Mouse (Mus musculus) megakaryocyte, embryonic 14.5 days (primary cell): ENCODE results near the gene Klhdc4. TPM values are rescaled to one million over a fixed set of nuclear protein-coding genes. Genes with fewer than 3 reads are reported as not detected.

ENCODE experiments used
- H3K27me3 ChIP-seq: replicated peaks from 2 replicates; pipeline ENCODE3; 2012; ENCODE audit warnings: inconsistent platforms
- H3K36me3 ChIP-seq: replicated peaks from 2 replicates; pipeline ENCODE3; 2012; ENCODE audit warnings: low read length, inconsistent platforms, mixed read lengths
- H3K4me1 ChIP-seq: 2 replicates; pipeline ENCODE4 v1.6.1; 2012; ENCODE audit warnings: inconsistent platforms
- H3K4me3 ChIP-seq: replicated peaks from 2 replicates; pipeline ENCODE3; 2012; ENCODE audit warnings: moderate library complexity, mild to moderate bottlenecking, inconsistent platforms
- H3K9me3 ChIP-seq: 2 replicates; pipeline ENCODE4 v1.6.1; 2012; ENCODE audit warnings: inconsistent platforms
- FLI1 ChIP-seq: IDR thresholded peaks from 2 replicates; pipeline ENCODE4 v1.6.1; 2012; ENCODE audit warnings: low read length, inconsistent platforms, mixed read lengths
- GATA1 ChIP-seq: IDR thresholded peaks from 3 replicates; pipeline ENCODE4 v1.6.1; 2012; ENCODE audit warnings: mixed read lengths, low read length, inconsistent platforms, borderline replicate concordance
- polyA plus RNA-seq: library from polyadenylated mRNA; stranded (reverse); fragments of >175 nt; gene quantifications from 2 replicates; pipeline ENCODE4 v1.2.3, GENCODE M21; 2012; ENCODE audit warnings: low replicate concordance; ENCODE audit not compliant: insufficient read depth

Klhdc4 gene
- polyA plus RNA-seq, 1 experiment, result 37.8 TPM

GRCm38 (mm10) chr8:121811502-121811901 is 17.9 kb downstream of the Klhdc4 start:
- Histone ChIP-seq H3K4me3 (no peak overlapping the region), H3K27me3 (no peaks in the 10 kb centered on the region), H3K36me3 (peaks cover 83% of the 10 kb centered on the region), H3K9me3 (no peaks in the 10 kb centered on the region), H3K4me1 (peaks cover 10% of the 10 kb centered on the region; the same call in 1 of the 2 replicates)
- TF ChIP-seq FLI1, result no peak
- TF ChIP-seq GATA1, result no peak

- no peak overlapping the region for H3K4me3 ChIP-seq
- no peaks in the 10 kb centered on the region for H3K9me3 ChIP-seq
- peaks cover 10% of the 10 kb centered on the region; the same call in 1 of the 2 replicates for H3K4me1 ChIP-seq
- peaks cover 84% of the 10 kb centered on the region for H3K36me3 ChIP-seq
- TF ChIP-seq GATA1, result no peak
- TF ChIP-seq FLI1, result no peak
- H3K27me3 ChIP-seq, result no peaks in the 10 kb centered on the region
These were observed 19.7 kb downstream of the Klhdc4 start for GRCm38 (mm10) chr8:121809524-121810155.

- no peak overlapping the region for H3K4me3 ChIP-seq
- peaks cover 10% of the 10 kb centered on the region; the same call in 1 of the 2 replicates for H3K4me1 ChIP-seq
- peaks cover 84% of the 10 kb centered on the region for H3K36me3 ChIP-seq
- TF ChIP-seq FLI1, result no peak
- TF ChIP-seq GATA1, result no peak
- H3K27me3 ChIP-seq, result no peaks in the 10 kb centered on the region
- no peaks in the 10 kb centered on the region for H3K9me3 ChIP-seq
These were observed 21.3 kb downstream of the Klhdc4 start for GRCm38 (mm10) chr8:121808032-121808431.

GRCm38 (mm10) chr8:121806126-121806525 is 23.2 kb downstream of the Klhdc4 start:
- TF ChIP-seq GATA1 (no peak), FLI1 (no peak)
- Histone ChIP-seq H3K36me3 (peaks cover 81% of the 10 kb centered on the region), H3K4me3 (no peak overlapping the region), H3K4me1 (peaks cover 4% of the 10 kb centered on the region; the same call in 1 of the 2 replicates), H3K9me3 (no peaks in the 10 kb centered on the region), H3K27me3 (no peaks in the 10 kb centered on the region)

GRCm38 (mm10) chr8:121804829-121805228 is 24.5 kb downstream of the Klhdc4 start:
- Histone ChIP-seq H3K9me3 (no peaks in the 10 kb centered on the region), H3K36me3 (peaks cover 81% of the 10 kb centered on the region), H3K4me1 (peaks cover 4% of the 10 kb centered on the region; the same call in 1 of the 2 replicates), H3K4me3 (no peak overlapping the region), H3K27me3 (no peaks in the 10 kb centered on the region)
- no peak for TF ChIP-seq GATA1
- TF ChIP-seq FLI1, result no peak

GRCm38 (mm10) chr8:121798401-121798800 is 31.0 kb downstream of the Klhdc4 start:
- Histone ChIP-seq H3K4me3 (no peak overlapping the region), H3K36me3 (peaks cover 87% of the 10 kb centered on the region), H3K27me3 (no peaks in the 10 kb centered on the region), H3K9me3 (no peaks in the 10 kb centered on the region), H3K4me1 (peaks cover 8% of the 10 kb centered on the region)
- TF ChIP-seq GATA1 (no peak), FLI1 (no peak)

GRCm38 (mm10) chr8:121796406-121796805 is 33.0 kb downstream of the Klhdc4 start:
- no peak for TF ChIP-seq FLI1
- no peak for TF ChIP-seq GATA1
- peaks cover 27% of the 10 kb centered on the region for H3K4me1 ChIP-seq
- no peaks in the 10 kb centered on the region for H3K9me3 ChIP-seq
- H3K27me3 ChIP-seq, result no peaks in the 10 kb centered on the region
- peak overlapping the region; percentile 50 for H3K4me3 ChIP-seq
- H3K36me3 ChIP-seq, result peaks cover 72% of the 10 kb centered on the region

- Histone ChIP-seq H3K4me3 (no peak overlapping the region), H3K9me3 (no peaks in the 10 kb centered on the region), H3K4me1 (peaks cover 27% of the 10 kb centered on the region), H3K27me3 (peaks cover 5% of the 10 kb centered on the region), H3K36me3 (peaks cover 63% of the 10 kb centered on the region)
- TF ChIP-seq FLI1 (no peak), GATA1 (no peak)
These were observed 33.9 kb downstream of the Klhdc4 start for GRCm38 (mm10) chr8:121795461-121795860.

- H3K36me3 ChIP-seq, result peaks cover 50% of the 10 kb centered on the region
- TF ChIP-seq GATA1 (no peak), FLI1 (no peak)
- H3K4me1 ChIP-seq, result peaks cover 27% of the 10 kb centered on the region
- H3K27me3 ChIP-seq, result peaks cover 12% of the 10 kb centered on the region
- H3K9me3 ChIP-seq, result no peaks in the 10 kb centered on the region
- no peak overlapping the region for H3K4me3 ChIP-seq
These were observed 35.2 kb downstream of the Klhdc4 start for GRCm38 (mm10) chr8:121794151-121794550.

GRCm38 (mm10) chr8:121792627-121793026 is 36.7 kb downstream of the Klhdc4 start:
- TF ChIP-seq FLI1 (no peak), GATA1 (no peak)
- peak overlapping the region; percentile 25 for H3K4me3 ChIP-seq

More at GRCm38 (mm10) chr8:121792627-121793026, 36.7 kb downstream of the Klhdc4 start:
- peaks cover 27% of the 10 kb centered on the region for H3K4me1 ChIP-seq
- H3K36me3 ChIP-seq, result peaks cover 34% of the 10 kb centered on the region
- peaks cover 23% of the 10 kb centered on the region for H3K27me3 ChIP-seq
- no peaks in the 10 kb centered on the region for H3K9me3 ChIP-seq
